Mouse (Mus musculus) lung, adult 2 months (tissue): ENCODE measurements at regions not wholly inside any gene's neighbourhood (a gene's known extent, or its start where the extent isn't known, plus 50 kb on each side); places are given as distances from the start of the nearest gene placed in this dataset.

Source experiments
- CTCF ChIP-seq: fragments of 200-500 bp; IDR thresholded peaks from 2 replicates; pipeline ENCODE4 v1.5.1; 2011; ENCODE audit warnings: mild to moderate bottlenecking, low read length, control low read depth; ENCODE audit not compliant: insufficient read depth
- POLR2A ChIP-seq: fragments of 200-500 bp; IDR thresholded peaks from 2 replicates; pipeline ENCODE4 v1.6.1; 2011; ENCODE audit warnings: low read depth, mild to moderate bottlenecking, control low read depth, low read length, borderline replicate concordance; ENCODE audit errors: extremely low read depth

DNA sequence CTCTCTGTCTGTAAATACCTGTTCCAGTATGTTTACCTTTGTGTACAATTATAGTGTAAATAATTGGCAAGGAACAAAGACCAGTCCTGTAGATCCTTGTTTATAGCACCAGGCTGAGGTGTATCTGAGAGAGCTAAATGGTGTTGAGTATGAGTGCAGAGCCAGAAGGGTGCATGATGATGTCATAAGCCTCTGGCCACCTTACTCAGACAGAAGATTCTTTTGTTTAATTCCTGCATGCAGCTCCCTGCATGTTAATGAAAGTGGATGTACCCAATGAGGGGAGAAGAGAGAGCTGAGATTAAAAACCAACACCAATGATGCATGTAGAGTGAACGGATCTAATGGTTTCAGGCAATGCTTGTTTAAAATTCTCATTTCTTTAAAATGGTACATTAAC, 83.9 kb upstream of the Cyyr1 start:
- TF ChIP-seq CTCF, result no peak
- no peak for TF ChIP-seq POLR2A
